ENCODE assay signal across 9 mouse cellular contexts in genomic region chr14:44981490-44981889, GRCm38 (mm10). TPM values are rescaled to one million over a fixed set of nuclear protein-coding genes. Genes with fewer than 3 reads are reported as not detected.
DNase-seq lines count a peak whose midpoint lies in the region; ATAC-seq and TF ChIP-seq lines count a peak whose summit lies in the region.
"Had no signal": no experiment of that assay in that cellular context is flagged by ENCODE, and none has a peak within 500 bp of the region (broad histone marks: within the 10 kb centered on the region; RNA-seq: fewer than 3 reads in every experiment).

No protein-coding gene starts in this region.

- H3K4me1 ChIP-seq in midbrain, embryonic 13.5 days (replicated peaks), result no peaks in the 10 kb centered on the region
- no peaks in the 10 kb centered on the region for H3K4me1 ChIP-seq in midbrain, embryonic 10.5 days
- no peaks in the 10 kb centered on the region for H3K4me1 ChIP-seq in intestine, postnatal 0 days (replicated peaks; ENCODE audit: control insufficient read depth, insufficient read depth, low read length)
- no peaks in the 10 kb centered on the region for H3K4me1 ChIP-seq in midbrain, embryonic 15.5 days
- H3K4me1 ChIP-seq in liver, embryonic 11.5 days (replicated peaks; ENCODE audit: control insufficient read depth, insufficient read depth, low read length), result no peaks in the 10 kb centered on the region
- H3K4me1 ChIP-seq: neural tube, embryonic 12.5 days had no signal

- H3K4me3 ChIP-seq in midbrain, embryonic 13.5 days (replicated peaks), result no peak overlapping the region
- no peak overlapping the region for H3K4me3 ChIP-seq in midbrain, embryonic 10.5 days
- H3K4me3 ChIP-seq in intestine, postnatal 0 days (ENCODE audit: low read depth, low read length), result no peak overlapping the region
- H3K4me3 ChIP-seq in midbrain, embryonic 15.5 days, result no peak overlapping the region
- no peak overlapping the region for H3K4me3 ChIP-seq in liver, embryonic 11.5 days (ENCODE audit: low read depth, low read length)
- H3K4me3 ChIP-seq: neural tube, embryonic 12.5 days had no signal

- no peaks in the 10 kb centered on the region for H3K9me3 ChIP-seq in midbrain, embryonic 13.5 days
- no peaks in the 10 kb centered on the region for H3K9me3 ChIP-seq in midbrain, embryonic 10.5 days (replicated peaks)
- H3K9me3 ChIP-seq in intestine, postnatal 0 days (ENCODE audit: control insufficient read depth), result no peaks in the 10 kb centered on the region
- no peaks in the 10 kb centered on the region for H3K9me3 ChIP-seq in midbrain, embryonic 15.5 days
- no peaks in the 10 kb centered on the region for H3K9me3 ChIP-seq in liver, embryonic 11.5 days (ENCODE audit: control insufficient read depth, low read length)
- H3K9me3 ChIP-seq: neural tube, embryonic 12.5 days had no signal

- H3K36me3 ChIP-seq in midbrain, embryonic 13.5 days, result no peaks in the 10 kb centered on the region
- H3K36me3 ChIP-seq in midbrain, embryonic 10.5 days, result no peaks in the 10 kb centered on the region
- no peaks in the 10 kb centered on the region for H3K36me3 ChIP-seq in intestine, postnatal 0 days (ENCODE audit: control insufficient read depth, insufficient read depth)
- no peaks in the 10 kb centered on the region for H3K36me3 ChIP-seq in midbrain, embryonic 15.5 days (replicated peaks)
- H3K36me3 ChIP-seq in liver, embryonic 11.5 days (ENCODE audit: control insufficient read depth, insufficient read depth, low read length), result no peaks in the 10 kb centered on the region
- H3K36me3 ChIP-seq: neural tube, embryonic 12.5 days had no signal

- ATAC-seq in frontal cortex, adult (ENCODE audit: low TSS enrichment), result peak; percentile 69
- 0 out of 2 replicates have a peak, but pooled peaks have one; percentile 34 for ATAC-seq in midbrain, embryonic 13.5 days
- ATAC-seq in activated CD4-positive, CD25-positive, alpha-beta regulatory T cell, adult 4 months, result peak; percentile 45
- ATAC-seq in intestine, postnatal 0 days, result no peak
- 0 out of 2 replicates have a peak, but pooled peaks have one; percentile 59 for ATAC-seq in midbrain, embryonic 15.5 days (replicated peaks)
- ATAC-seq in liver, embryonic 11.5 days (replicated peaks; ENCODE audit: low FRiP score), result no peak

- 8% methylated on average over 4 of the region's 4 CpGs for WGBS in midbrain, embryonic 13.5 days
- WGBS in midbrain, embryonic 10.5 days, result 17% methylated on average over 4 of the region's 4 CpGs
- WGBS in intestine, postnatal 0 days, result 1% methylated on average over 4 of the region's 4 CpGs
- 12% methylated on average over 4 of the region's 4 CpGs for WGBS in midbrain, embryonic 15.5 days
- 8% methylated on average over 4 of the region's 4 CpGs for WGBS in liver, embryonic 11.5 days

- peak; percentile 72 for TF ChIP-seq CTCF in intestine, postnatal 0 days (IDR thresholded peaks at IDR 0.05; ENCODE audit: low read depth)

- H3K27ac ChIP-seq in midbrain, embryonic 13.5 days, result no peak overlapping the region
- no peak overlapping the region for H3K27ac ChIP-seq in midbrain, embryonic 10.5 days (replicated peaks)
- no peak overlapping the region for H3K27ac ChIP-seq in intestine, postnatal 0 days (ENCODE audit: low read depth, low read length)
- no peak overlapping the region for H3K27ac ChIP-seq in midbrain, embryonic 15.5 days
- H3K27ac ChIP-seq in liver, embryonic 11.5 days (ENCODE audit: low read depth, low read length), result no peak overlapping the region
- H3K27ac ChIP-seq: neural tube, embryonic 12.5 days had no signal

- peaks cover 9% of the 10 kb centered on the region for H3K27me3 ChIP-seq in midbrain, embryonic 13.5 days
- H3K27me3 ChIP-seq in midbrain, embryonic 10.5 days (ENCODE audit: low read depth, poor library complexity, severe bottlenecking), result peaks cover 4% of the 10 kb centered on the region; the same call in 1 of the 2 replicates
- no peaks in the 10 kb centered on the region for H3K27me3 ChIP-seq in intestine, postnatal 0 days (replicated peaks; ENCODE audit: control insufficient read depth, insufficient read depth, low read length)
- 0 out of 2 replicates have a peak, but pooled peaks cover 4% of the 10 kb centered on the region for H3K27me3 ChIP-seq in midbrain, embryonic 15.5 days (replicated peaks)
- no peaks in the 10 kb centered on the region for H3K27me3 ChIP-seq in liver, embryonic 11.5 days (replicated peaks; ENCODE audit: control insufficient read depth, insufficient read depth, low read length)
- H3K27me3 ChIP-seq: neural tube, embryonic 12.5 days had no signal

- H3K9ac ChIP-seq in midbrain, embryonic 13.5 days (replicated peaks), result no peak overlapping the region
- no peak overlapping the region for H3K9ac ChIP-seq in intestine, postnatal 0 days (ENCODE audit: low read depth, low read length)
- H3K9ac ChIP-seq in midbrain, embryonic 15.5 days, result no peak overlapping the region
- H3K9ac ChIP-seq in liver, embryonic 11.5 days (ENCODE audit: low read depth, low read length), result no peak overlapping the region
- H3K9ac ChIP-seq: neural tube, embryonic 12.5 days had no signal

- no peak overlapping the region for H3K4me2 ChIP-seq in midbrain, embryonic 13.5 days (replicated peaks)
- no peak overlapping the region for H3K4me2 ChIP-seq in intestine, postnatal 0 days (replicated peaks; ENCODE audit: low read depth)
- no peak overlapping the region for H3K4me2 ChIP-seq in midbrain, embryonic 15.5 days
- H3K4me2 ChIP-seq in liver, embryonic 11.5 days, result no peak overlapping the region
- H3K4me2 ChIP-seq: neural tube, embryonic 12.5 days had no signal

- DNase-seq in frontal cortex, postnatal 25 days (ENCODE audit: low spot score in 2 of 2), result no peak
- DNase-seq in midbrain, embryonic 10.5 days (ENCODE audit: low spot score), result no peak
- DNase-seq in liver, embryonic 11.5 days (ENCODE audit: low spot score), result no peak

RNA-seq across cellular contexts. Expression of gene Ptger2, which starts 6.5 kb away (rescaled TPM):
- polyA plus RNA-seq in midbrain, embryonic 13.5 days (2015; fragmentation: Nextera tagmentation; extraction: Ambion mirVana), result 0.20 and 0.23 TPM in 2 replicates
- polyA plus RNA-seq in midbrain, embryonic 10.5 days (2016; fragmentation: Nextera tagmentation; extraction: Ambion mirVana), result not detected in 2 replicates
- polyA plus RNA-seq in activated CD4-positive, CD25-positive, alpha-beta regulatory T cell, adult 4 months (2017; shearing (Covaris generic)), result 10 to 100 TPM; 36.1 to 41.2 TPM
- 1.5 and 1.6 TPM in 2 replicates for polyA plus RNA-seq in intestine, postnatal 0 days (2015; fragmentation: Nextera tagmentation; extraction: Ambion mirVana)
- polyA plus RNA-seq in midbrain, embryonic 15.5 days (2015; fragmentation: Nextera tagmentation; extraction: Ambion mirVana), result 0.93 and 1.00 TPM in 2 replicates
- 0.04 and 0.43 TPM in 2 replicates for polyA plus RNA-seq in liver, embryonic 11.5 days (2014; fragmentation: Nextera tagmentation; extraction: Ambion mirVana)

Comparison
In these comparisons a context has a peak if more than half of its experiments do, and no peak if none do; other contexts are left out.
1. ATAC-seq: peak in frontal cortex, adult (single experiment), midbrain, embryonic 13.5 days (single experiment), activated CD4-positive, CD25-positive, alpha-beta regulatory T cell, adult 4 months (single experiment) and midbrain, embryonic 15.5 days (single experiment); none in intestine, postnatal 0 days (single experiment) and liver, embryonic 11.5 days (single experiment).
2. RNA of gene Ptger2, which starts 6.5 kb away (polyA plus RNA-seq): 36.1 to 41.2 TPM in activated CD4-positive, CD25-positive, alpha-beta regulatory T cell, adult 4 months; 1.5 to 1.6 TPM in intestine, postnatal 0 days, 0.93 to 1.00 TPM in midbrain, embryonic 15.5 days, 0.20 to 0.23 TPM in midbrain, embryonic 13.5 days, 0.04 to 0.43 TPM in liver, embryonic 11.5 days and not detected in midbrain, embryonic 10.5 days; every median in the first group is over 10 times any median in the second.